Mouse (Mus musculus): Measurements from ENCODE around the gene Hesx1.
"Not testable (repeated sequence)": the region's sequence is repeated elsewhere in the genome, so short reads cannot be mapped to it uniquely, and the experiment has no call there.

Gene Hesx1

GRCm38 (mm10) chr14:26994211-26994741, at the start of gene Hesx1:
Gene Hesx1 (plus strand): TSS chr14:26994416.
- Histone ChIP-seq H3K27me3 (ENCODE audit: control insufficient read depth, insufficient read depth, low read length, poor library complexity, severe bottlenecking) (no peaks in the 10 kb centered on the region), H3K36me3 (ENCODE audit: control insufficient read depth, insufficient read depth, low read length, poor library complexity, severe bottlenecking) (no peaks in the 10 kb centered on the region)
- peak; percentile 77 for DNase-seq (ENCODE audit: low read depth, low spot score)

GRCm38 (mm10) chr14:26956139-26956538, 38.1 kb upstream of the Hesx1 start:
- DNase-seq (ENCODE audit: low read depth, low spot score) = not testable (repeated sequence)

GRCm38 (mm10) chr14:26960518-26960917, 33.7 kb upstream of the Hesx1 start:
- no peak for DNase-seq (ENCODE audit: low read depth, low spot score)
- H3K36me3 ChIP-seq (ENCODE audit: control insufficient read depth, insufficient read depth, low read length, poor library complexity, severe bottlenecking) = no peaks in the 10 kb centered on the region; the same call in 1 of the 2 replicates
- no peaks in the 10 kb centered on the region for H3K27me3 ChIP-seq (ENCODE audit: control insufficient read depth, insufficient read depth, low read length, poor library complexity, severe bottlenecking)

More at GRCm38 (mm10) chr14:26956139-26956538, 38.1 kb upstream of the Hesx1 start:
- H3K27me3 ChIP-seq (ENCODE audit: control insufficient read depth, insufficient read depth, low read length, poor library complexity, severe bottlenecking); H3K36me3 ChIP-seq (ENCODE audit: control insufficient read depth, insufficient read depth, low read length, poor library complexity, severe bottlenecking): not testable (repeated sequence)

GRCm38 (mm10) chr14:26969164-26969563, 25.1 kb upstream of the Hesx1 start:
- Histone ChIP-seq H3K36me3 (ENCODE audit: control insufficient read depth, insufficient read depth, low read length, poor library complexity, severe bottlenecking) (no peaks in the 10 kb centered on the region), H3K27me3 (ENCODE audit: control insufficient read depth, insufficient read depth, low read length, poor library complexity, severe bottlenecking) (peaks cover 2% of the 10 kb centered on the region; the same call in 1 of the 2 replicates)
- DNase-seq (ENCODE audit: low read depth, low spot score) = no peak

- DNase-seq (ENCODE audit: low read depth, low spot score) = no peak
- Histone ChIP-seq H3K27me3 (ENCODE audit: control insufficient read depth, insufficient read depth, low read length, poor library complexity, severe bottlenecking) (peaks cover 2% of the 10 kb centered on the region; the same call in 1 of the 2 replicates), H3K36me3 (ENCODE audit: control insufficient read depth, insufficient read depth, low read length, poor library complexity, severe bottlenecking) (no peaks in the 10 kb centered on the region)
Measured at GRCm38 (mm10) chr14:26969856-26970407, 24.3 kb upstream of the Hesx1 start.

GRCm38 (mm10) chr14:26970439-26970932, 23.7 kb upstream of the Hesx1 start:
- peaks cover 2% of the 10 kb centered on the region; the same call in 1 of the 2 replicates for H3K27me3 ChIP-seq (ENCODE audit: control insufficient read depth, insufficient read depth, low read length, poor library complexity, severe bottlenecking)
- no peaks in the 10 kb centered on the region for H3K36me3 ChIP-seq (ENCODE audit: control insufficient read depth, insufficient read depth, low read length, poor library complexity, severe bottlenecking)
- peak; percentile 97 for DNase-seq (ENCODE audit: low read depth, low spot score)

GRCm38 (mm10) chr14:26971106-26971789, 23.0 kb upstream of the Hesx1 start, which contains the start of gene Appl1:
Gene Appl1 (minus strand): TSS chr14:26971232.
- Histone ChIP-seq H3K36me3 (ENCODE audit: control insufficient read depth, insufficient read depth, low read length, poor library complexity, severe bottlenecking) (no peaks in the 10 kb centered on the region), H3K27me3 (ENCODE audit: control insufficient read depth, insufficient read depth, low read length, poor library complexity, severe bottlenecking) (peaks cover 2% of the 10 kb centered on the region; the same call in 1 of the 2 replicates)
- DNase-seq (ENCODE audit: low read depth, low spot score) = peak; percentile 15

GRCm38 (mm10) chr14:26973089-26973488, 21.1 kb upstream of the Hesx1 start:
- peaks cover 2% of the 10 kb centered on the region; the same call in 1 of the 2 replicates for H3K27me3 ChIP-seq (ENCODE audit: control insufficient read depth, insufficient read depth, low read length, poor library complexity, severe bottlenecking)
- H3K36me3 ChIP-seq (ENCODE audit: control insufficient read depth, insufficient read depth, low read length, poor library complexity, severe bottlenecking) = no peaks in the 10 kb centered on the region
- peak; percentile 28 for DNase-seq (ENCODE audit: low read depth, low spot score)

- no peak for DNase-seq (ENCODE audit: low read depth, low spot score)
- Histone ChIP-seq H3K27me3 (ENCODE audit: control insufficient read depth, insufficient read depth, low read length, poor library complexity, severe bottlenecking) (peaks cover 2% of the 10 kb centered on the region; the same call in 1 of the 2 replicates), H3K36me3 (ENCODE audit: control insufficient read depth, insufficient read depth, low read length, poor library complexity, severe bottlenecking) (no peaks in the 10 kb centered on the region)
Measured at GRCm38 (mm10) chr14:26975490-26975889, 18.7 kb upstream of the Hesx1 start.

- H3K27me3 ChIP-seq (ENCODE audit: control insufficient read depth, insufficient read depth, low read length, poor library complexity, severe bottlenecking) = peaks cover 2% of the 10 kb centered on the region; the same call in 1 of the 2 replicates
- no peak for DNase-seq (ENCODE audit: low read depth, low spot score)
- H3K36me3 ChIP-seq (ENCODE audit: control insufficient read depth, insufficient read depth, low read length, poor library complexity, severe bottlenecking) = no peaks in the 10 kb centered on the region
Measured at GRCm38 (mm10) chr14:26976212-26976611, 18.0 kb upstream of the Hesx1 start.

- Histone ChIP-seq H3K36me3 (ENCODE audit: control insufficient read depth, insufficient read depth, low read length, poor library complexity, severe bottlenecking) (no peaks in the 10 kb centered on the region), H3K27me3 (ENCODE audit: control insufficient read depth, insufficient read depth, low read length, poor library complexity, severe bottlenecking) (peaks cover 2% of the 10 kb centered on the region; the same call in 1 of the 2 replicates)
- DNase-seq (ENCODE audit: low read depth, low spot score) = no peak
Measured at GRCm38 (mm10) chr14:26977500-26977899, 16.7 kb upstream of the Hesx1 start.

- DNase-seq (ENCODE audit: low read depth, low spot score) = no peak
- no peaks in the 10 kb centered on the region for H3K36me3 ChIP-seq (ENCODE audit: control insufficient read depth, insufficient read depth, low read length, poor library complexity, severe bottlenecking)
- H3K27me3 ChIP-seq (ENCODE audit: control insufficient read depth, insufficient read depth, low read length, poor library complexity, severe bottlenecking) = no peaks in the 10 kb centered on the region
Measured at GRCm38 (mm10) chr14:26979808-26980207, 14.4 kb upstream of the Hesx1 start.

GRCm38 (mm10) chr14:26981021-26981420, 13.2 kb upstream of the Hesx1 start:
- Histone ChIP-seq H3K36me3 (ENCODE audit: control insufficient read depth, insufficient read depth, low read length, poor library complexity, severe bottlenecking) (no peaks in the 10 kb centered on the region), H3K27me3 (ENCODE audit: control insufficient read depth, insufficient read depth, low read length, poor library complexity, severe bottlenecking) (no peaks in the 10 kb centered on the region)
- DNase-seq (ENCODE audit: low read depth, low spot score) = no peak

GRCm38 (mm10) chr14:26981494-26982149, 12.6 kb upstream of the Hesx1 start:
- H3K27me3 ChIP-seq (ENCODE audit: control insufficient read depth, insufficient read depth, low read length, poor library complexity, severe bottlenecking) = no peaks in the 10 kb centered on the region
- no peak for DNase-seq (ENCODE audit: low read depth, low spot score)
- no peaks in the 10 kb centered on the region for H3K36me3 ChIP-seq (ENCODE audit: control insufficient read depth, insufficient read depth, low read length, poor library complexity, severe bottlenecking)

GRCm38 (mm10) chr14:26982150-26982530, 12.1 kb upstream of the Hesx1 start:
- no peak for DNase-seq (ENCODE audit: low read depth, low spot score)
- H3K36me3 ChIP-seq (ENCODE audit: control insufficient read depth, insufficient read depth, low read length, poor library complexity, severe bottlenecking) = no peaks in the 10 kb centered on the region
- H3K27me3 ChIP-seq (ENCODE audit: control insufficient read depth, insufficient read depth, low read length, poor library complexity, severe bottlenecking) = no peaks in the 10 kb centered on the region
